Mouse (Mus musculus) G1E (cell line): ENCODE measurements around the gene 4930550C14Rik. TPM values are rescaled to one million over a fixed set of nuclear protein-coding genes. Genes with fewer than 3 reads are reported as not detected.

Source experiments
- ATAC-seq: 2 replicates; pipeline ENCODE4 v1.8.0; 2016; ENCODE audit warnings: mild to moderate bottlenecking; ENCODE audit not compliant: insufficient number of reproducible peaks, poor library complexity, low FRiP score, severe bottlenecking; ENCODE audit errors: extremely low read depth
- DNase-seq: peaks from one replicate; pipeline ENCODE4 v3.0.0; 2012; ENCODE audit warnings: low spot score
- H3K27me3 ChIP-seq: 2 replicates; pipeline ENCODE4 v1.6.1; 2012; ENCODE audit warnings: mild to moderate bottlenecking, low read length, inconsistent platforms; ENCODE audit not compliant: insufficient read depth
- H3K36me3 ChIP-seq: replicated peaks from 2 replicates; pipeline ENCODE3; 2012; ENCODE audit warnings: mild to moderate bottlenecking, inconsistent platforms
- H3K4me1 ChIP-seq: 2 replicates; pipeline ENCODE4 v1.6.1; 2012; ENCODE audit warnings: low read depth, low read length, inconsistent platforms, mixed read lengths; ENCODE audit not compliant: insufficient read depth
- H3K4me3 ChIP-seq: 2 replicates; pipeline ENCODE4 v1.5.1; 2012; ENCODE audit warnings: low read depth, mild to moderate bottlenecking, inconsistent platforms, low read length, moderate library complexity, mixed read lengths
- H3K9me3 ChIP-seq: replicated peaks from 2 replicates; pipeline ENCODE4 v1.6.1; 2012; ENCODE audit warnings: inconsistent platforms
- CTCF ChIP-seq: IDR thresholded peaks from 2 replicates; pipeline ENCODE4 v1.5.1; 2012; ENCODE audit warnings: low read depth, low read length, inconsistent platforms, mixed read lengths
- GATA1 ChIP-seq: IDR thresholded peaks from 2 replicates; pipeline ENCODE4 v1.6.1; 2012; ENCODE audit warnings: borderline replicate concordance, low read length, inconsistent platforms, mixed read lengths
- GATA2 ChIP-seq: IDR thresholded peaks from 2 replicates; pipeline ENCODE4 v1.6.1; 2012; ENCODE audit warnings: low read depth, low read length, inconsistent platforms, borderline replicate concordance
- POLR2AphosphoS5 ChIP-seq: IDR thresholded peaks from 2 replicates; pipeline ENCODE4 v1.6.1; 2012; ENCODE audit warnings: low read depth, low read length, inconsistent platforms; ENCODE audit not compliant: insufficient replicate concordance
- TAL1 ChIP-seq: conservative IDR thresholded peaks from 2 replicates; pipeline ENCODE4 v1.6.1; 2012; ENCODE audit warnings: low read depth, low read length, inconsistent platforms, mixed read lengths
- polyA plus RNA-seq: library from polyadenylated mRNA; stranded (reverse); fragments of >175 nt; gene quantifications from 2 replicates; pipeline ENCODE4 v1.2.3, GENCODE M21; 2012
- total RNA-seq, 2 experiments: library from RNA; stranded (forward) in 1 of 2; stranded (reverse) in 1 of 2; fragments of 200-1000 nt in 1 of 2; fragments of >200 nt in 1 of 2; fragmentation: Nextera tagmentation in 1 of 2; gene quantifications; 2 replicates each; pipeline ENCODE4 v1.2.3; 2014 to 2017

The 4930550C14Rik gene
- total and polyA plus RNA-seq, 3 experiments = not detected

DNA sequence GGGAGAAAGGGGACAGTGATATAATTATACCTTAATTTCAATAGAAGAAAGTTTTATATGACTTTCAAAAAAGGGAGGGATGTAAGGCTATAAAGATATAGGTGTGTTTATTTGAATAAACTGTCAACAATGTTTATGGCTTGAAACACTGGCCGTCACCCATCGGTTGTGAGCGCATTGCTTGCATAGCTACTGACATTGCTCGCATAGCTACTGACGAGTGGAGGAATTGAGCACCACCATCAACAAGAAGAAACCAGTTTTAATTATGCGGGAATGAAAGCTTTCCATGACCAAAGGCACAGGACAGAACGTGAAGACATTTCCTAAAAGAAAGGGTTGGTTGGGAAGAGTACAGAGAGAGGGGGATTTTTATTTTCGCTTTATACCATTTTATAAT lies 979 bp upstream of the 4930550C14Rik start:
- DNase-seq (no peak), ATAC-seq (no peak)
- no peaks in the 10 kb centered on the region for H3K9me3 ChIP-seq
- H3K4me1 ChIP-seq = no peaks in the 10 kb centered on the region
- TF ChIP-seq TAL1 (no peak), CTCF (no peak), GATA2 (no peak), GATA1 (no peak), POLR2AphosphoS5 (no peak)
- no peak overlapping the region for H3K4me3 ChIP-seq
- no peaks in the 10 kb centered on the region for H3K36me3 ChIP-seq
- H3K27me3 ChIP-seq = peaks cover 11% of the 10 kb centered on the region

DNA sequence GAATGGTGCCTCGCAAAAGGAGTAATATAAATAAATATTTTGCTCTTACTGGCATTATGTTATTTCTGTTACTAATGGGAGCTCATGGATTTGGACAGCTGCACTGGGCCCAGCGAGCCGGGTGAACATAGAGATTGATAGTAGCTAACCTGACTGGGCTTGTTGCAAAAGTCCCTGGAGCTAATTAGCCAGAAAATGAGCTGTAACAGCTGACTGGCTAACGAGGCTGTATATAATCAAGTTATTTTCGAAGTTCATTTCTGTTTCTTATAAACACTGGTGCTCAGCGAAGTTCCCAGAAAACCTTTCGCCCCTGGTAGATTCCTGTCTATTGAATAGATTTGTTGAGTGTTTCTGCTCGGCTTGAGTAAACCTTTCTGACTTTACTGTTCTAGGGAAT lies 866 bp downstream of the 4930550C14Rik start:
- Histone ChIP-seq H3K9me3 (no peaks in the 10 kb centered on the region), H3K4me3 (no peak overlapping the region), H3K27me3 (peaks cover 11% of the 10 kb centered on the region), H3K36me3 (no peaks in the 10 kb centered on the region), H3K4me1 (no peaks in the 10 kb centered on the region)
- ATAC-seq (no peak), DNase-seq (no peak)
- TF ChIP-seq CTCF = no peak
- no peak for TF ChIP-seq POLR2AphosphoS5
- TF ChIP-seq GATA2 = no peak
- no peak for TF ChIP-seq GATA1
- no peak for TF ChIP-seq TAL1

DNA sequence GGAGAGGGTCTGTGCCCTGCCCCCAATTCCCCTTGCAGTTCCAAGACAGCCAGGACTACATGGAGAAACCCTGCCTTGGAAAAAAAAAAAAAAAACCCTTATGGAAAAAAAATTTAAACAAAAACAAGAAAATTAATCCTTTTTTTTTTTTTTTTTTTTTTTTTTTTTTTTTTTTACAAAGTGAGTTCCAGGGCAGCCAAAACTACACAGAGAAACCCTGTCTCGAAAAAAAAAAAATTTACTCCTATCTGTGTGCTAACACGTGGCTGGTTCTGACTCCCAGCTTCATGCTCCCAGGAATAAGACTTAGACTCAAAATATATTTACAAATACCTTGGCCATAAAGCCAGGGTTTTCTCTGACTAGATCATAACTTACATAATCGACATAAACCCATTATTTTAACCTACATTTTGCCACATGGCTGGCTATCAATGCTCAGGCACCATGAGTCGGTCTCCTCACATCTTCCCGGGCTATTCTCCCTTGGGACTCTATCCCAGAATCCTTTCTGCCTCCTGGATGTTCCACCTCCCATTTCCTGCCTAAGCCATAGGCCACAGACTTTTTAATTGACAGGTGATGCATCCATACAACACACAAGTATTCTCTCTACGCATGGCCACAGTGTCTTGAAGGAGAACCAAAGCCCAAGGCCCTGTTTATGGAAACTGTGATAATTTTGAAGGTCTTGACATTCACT lies 2.1 kb downstream of the 4930550C14Rik start:
- Histone ChIP-seq H3K9me3 (no peaks in the 10 kb centered on the region), H3K4me3 (no peak overlapping the region), H3K27me3 (peaks cover 11% of the 10 kb centered on the region), H3K4me1 (no peaks in the 10 kb centered on the region), H3K36me3 (no peaks in the 10 kb centered on the region)
- ATAC-seq (no peak), DNase-seq (no peak)
- no peak for TF ChIP-seq GATA1
- TF ChIP-seq POLR2AphosphoS5 = no peak
- no peak for TF ChIP-seq TAL1
- TF ChIP-seq GATA2 = no peak

DNA sequence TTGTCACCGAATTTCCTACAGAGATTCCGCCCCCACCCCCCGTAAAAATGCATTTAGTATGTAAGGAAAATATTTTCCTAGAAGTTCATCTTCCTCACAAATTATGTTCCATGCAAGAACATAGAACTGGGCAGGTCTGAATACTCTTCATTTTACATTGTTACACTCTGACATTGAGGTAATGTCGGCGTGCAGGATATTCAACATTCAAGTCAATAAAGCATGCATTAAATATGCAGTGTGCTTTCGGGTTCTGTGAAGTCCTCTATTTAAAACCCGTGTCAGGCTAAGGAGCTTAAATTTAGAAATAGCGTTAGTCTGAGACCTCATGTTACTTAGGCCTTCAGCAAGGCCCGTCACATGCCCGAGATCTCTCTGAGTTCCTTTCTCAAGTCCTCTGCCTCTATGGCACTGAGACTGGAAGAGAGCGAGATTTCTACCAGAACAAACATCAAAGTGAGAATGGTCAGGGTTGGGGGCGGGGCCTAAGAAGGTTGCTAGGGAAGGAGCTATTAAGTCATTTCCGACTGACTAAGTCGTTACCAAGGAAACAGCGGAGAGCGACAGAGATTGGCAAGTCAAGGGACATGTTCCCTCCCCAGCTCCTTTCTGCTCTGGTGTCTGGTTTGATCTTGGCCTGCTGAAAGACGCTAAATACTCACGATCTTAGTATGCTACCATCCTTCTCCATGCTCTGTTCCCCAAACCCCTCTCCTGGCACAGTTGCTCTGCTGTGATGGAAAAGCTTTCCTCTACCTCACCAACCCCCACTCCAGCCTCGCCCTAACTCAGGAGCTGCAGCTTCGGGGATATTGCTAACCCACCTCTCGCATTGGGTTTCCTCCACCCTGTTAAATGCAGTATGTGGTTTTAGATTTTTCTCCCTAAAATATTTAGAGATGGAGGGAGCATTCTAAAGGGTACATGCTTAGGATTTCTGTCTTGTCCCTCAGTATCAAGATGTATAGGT lies 2.9 kb downstream of the 4930550C14Rik start:
- no peak for ATAC-seq
- Histone ChIP-seq H3K4me1 (no peaks in the 10 kb centered on the region), H3K4me3 (no peak overlapping the region)

DNA sequence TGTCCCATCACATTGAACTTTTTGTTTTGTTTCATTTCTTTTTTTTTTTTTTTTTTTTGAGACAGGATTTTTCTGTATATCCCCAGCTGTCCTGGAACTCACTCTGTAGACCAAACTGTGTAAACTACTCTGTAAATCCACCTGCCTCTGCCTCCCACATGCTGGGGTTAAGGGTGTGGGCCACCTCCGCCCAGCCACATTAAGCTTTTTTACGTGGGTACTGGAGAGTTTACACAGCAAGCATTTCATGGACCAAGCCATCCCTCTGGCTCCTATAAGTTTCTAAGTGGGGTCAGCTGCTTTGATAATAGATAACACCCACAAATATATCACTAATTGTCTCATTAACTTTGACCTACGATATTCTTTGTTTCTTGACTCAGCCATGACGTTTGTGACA lies 6.4 kb downstream of the 4930550C14Rik start:
- no peak for ATAC-seq
- TF ChIP-seq GATA2 (no peak), TAL1 (no peak), CTCF (no peak)
- Histone ChIP-seq H3K27me3 (peaks cover 8% of the 10 kb centered on the region), H3K36me3 (no peaks in the 10 kb centered on the region), H3K4me1 (no peaks in the 10 kb centered on the region), H3K4me3 (no peak overlapping the region), H3K9me3 (no peaks in the 10 kb centered on the region)
- DNase-seq = no peak

More for the DNA sequence above, 2.9 kb downstream of the 4930550C14Rik start:
- Histone ChIP-seq H3K36me3 (no peaks in the 10 kb centered on the region), H3K9me3 (no peaks in the 10 kb centered on the region), H3K27me3 (peaks cover 11% of the 10 kb centered on the region)
- no peak for DNase-seq
- TF ChIP-seq CTCF (no peak), POLR2AphosphoS5 (no peak), GATA1 (no peak), TAL1 (no peak), GATA2 (no peak)

DNA sequence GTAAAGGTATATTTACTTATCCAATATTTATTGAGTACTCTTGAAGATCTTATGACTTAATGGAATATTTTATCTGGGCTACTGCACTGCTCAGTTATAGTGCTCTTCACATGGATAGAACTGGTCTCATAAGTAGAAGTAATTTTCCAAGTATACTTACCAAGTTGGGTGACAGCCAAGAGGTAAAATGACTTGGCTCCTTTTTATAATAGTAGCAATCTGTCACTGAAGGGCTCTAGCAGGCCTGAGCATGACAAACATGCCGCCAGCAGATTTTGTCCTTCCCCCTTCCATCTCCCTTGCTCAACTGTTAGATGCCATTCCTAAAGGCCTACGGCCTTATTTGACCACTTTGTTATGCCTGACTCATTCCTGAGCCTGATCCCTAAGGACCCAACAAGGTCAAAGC lies 6.8 kb downstream of the 4930550C14Rik start:
- H3K9me3 ChIP-seq = no peaks in the 10 kb centered on the region
- H3K36me3 ChIP-seq = no peaks in the 10 kb centered on the region
- TF ChIP-seq POLR2AphosphoS5 (no peak), CTCF (no peak), GATA1 (no peak), GATA2 (no peak), TAL1 (no peak)
- no peak overlapping the region for H3K4me3 ChIP-seq
- H3K27me3 ChIP-seq = peaks cover 11% of the 10 kb centered on the region
- DNase-seq (no peak), ATAC-seq (no peak)
- no peaks in the 10 kb centered on the region for H3K4me1 ChIP-seq
